21 mouse cellular contexts compared by ENCODE assay signal in genomic region chr12:80826423-80826822, GRCm38 (mm10). TPM values are rescaled to one million over a fixed set of nuclear protein-coding genes. Genes with fewer than 3 reads are reported as not detected.
A peak's percentile ranks its signal among the peaks of the same experiment; 100 is the strongest.
DNase-seq lines count a peak whose midpoint lies in the region; ATAC-seq and TF ChIP-seq lines count a peak whose summit lies in the region.
"Had no signal": no experiment of that assay in that cellular context is flagged by ENCODE, and none has a peak within 500 bp of the region (broad histone marks: within the 10 kb centered on the region; RNA-seq: fewer than 3 reads in every experiment).

No protein-coding gene starts in this region.

- ATAC-seq in heart, embryonic 16.5 days (replicated peaks; ENCODE audit: extremely low read depth, insufficient read depth, low FRiP score), result no peak
- ATAC-seq in lung, embryonic 16.5 days (ENCODE audit: low read depth), result peak; percentile 78
- peak; percentile 44; the same call in 1 of the 2 replicates for ATAC-seq in stomach, embryonic 16.5 days (ENCODE audit: insufficient read depth, low FRiP score)

- 49% methylated on average over 1 of the region's 1 CpGs for WGBS in heart, embryonic 16.5 days
- WGBS in lung, embryonic 16.5 days, result 39% methylated on average over 1 of the region's 1 CpGs
- 35% methylated on average over 1 of the region's 1 CpGs for WGBS in stomach, embryonic 16.5 days

- no peak overlapping the region for H3K4me3 ChIP-seq in heart, embryonic 16.5 days (ENCODE audit: low read length)
- no peak overlapping the region for H3K4me3 ChIP-seq in layer of hippocampus, adult 2 months
- H3K4me3 ChIP-seq in lung, embryonic 16.5 days (ENCODE audit: low read length), result no peak overlapping the region
- H3K4me3 ChIP-seq in stomach, embryonic 16.5 days (replicated peaks; ENCODE audit: low read length), result no peak overlapping the region
- H3K4me3 ChIP-seq: embryonic facial prominence, embryonic 15.5 days; forebrain, embryonic 10.5 days; hindbrain, embryonic 12.5 days; limb, embryonic 12.5 days; midbrain, embryonic 12.5 days; neural tube, embryonic 15.5 days had no signal

- no peaks in the 10 kb centered on the region for H3K27me3 ChIP-seq in heart, embryonic 16.5 days (ENCODE audit: control insufficient read depth, insufficient read depth, low read length)
- no peaks in the 10 kb centered on the region for H3K27me3 ChIP-seq in lung, embryonic 16.5 days (ENCODE audit: control insufficient read depth, insufficient read depth, low read depth, low read length)
- no peaks in the 10 kb centered on the region for H3K27me3 ChIP-seq in stomach, embryonic 16.5 days (ENCODE audit: control insufficient read depth, insufficient read depth, low read length)
- H3K27me3 ChIP-seq: embryonic facial prominence, embryonic 15.5 days; hindbrain, embryonic 12.5 days; limb, embryonic 12.5 days; midbrain, embryonic 12.5 days; neural tube, embryonic 15.5 days had no signal

- no peak for DNase-seq in heart, postnatal 4 days
- no peak for DNase-seq in layer of hippocampus, adult 2 months (ENCODE audit: low spot score in 2 of 2)
- no peak for DNase-seq in layer of hippocampus, postnatal 25 days (ENCODE audit: extremely low spot score in 1 of 2, low spot score in 1 of 2)
- DNase-seq in lung, postnatal 14 days, result no peak
- DNase-seq: adrenal gland, postnatal 25 days; B cell, adult 2 months; cerebellum, adult 11-12 months; cerebellum, postnatal 14 days; heart, postnatal 10 days; kidney, postnatal 25 days; right cerebral cortex, postnatal 14 days; spleen, adult 18-20 months had no signal

- peak overlapping the region; percentile 16; the same call in 1 of the 2 replicates for H3K27ac ChIP-seq in heart, embryonic 16.5 days (ENCODE audit: low read length)
- peak overlapping the region; percentile 46 for H3K27ac ChIP-seq in layer of hippocampus, adult 2 months
- peak overlapping the region; percentile 54 for H3K27ac ChIP-seq in lung, embryonic 16.5 days (ENCODE audit: low read length)
- H3K27ac ChIP-seq in stomach, embryonic 16.5 days (ENCODE audit: low read length), result no peak overlapping the region
- H3K27ac ChIP-seq: embryonic facial prominence, embryonic 15.5 days; forebrain, embryonic 10.5 days; hindbrain, embryonic 12.5 days; limb, embryonic 12.5 days; midbrain, embryonic 12.5 days had no signal

- peaks cover 40% of the 10 kb centered on the region for H3K4me1 ChIP-seq in heart, embryonic 16.5 days (ENCODE audit: control insufficient read depth, insufficient read depth, low read length)
- peaks cover 45% of the 10 kb centered on the region for H3K4me1 ChIP-seq in lung, embryonic 16.5 days (replicated peaks; ENCODE audit: control insufficient read depth, insufficient read depth, low read length)
- peaks cover 34% of the 10 kb centered on the region for H3K4me1 ChIP-seq in stomach, embryonic 16.5 days (ENCODE audit: control insufficient read depth, insufficient read depth, low read length)
- H3K4me1 ChIP-seq: forebrain, embryonic 10.5 days had no signal

- no peak for TF ChIP-seq CTCF in layer of hippocampus, adult 2 months (conservative IDR thresholded peaks at IDR 0.05)

- no peak overlapping the region for H3K9ac ChIP-seq in heart, embryonic 16.5 days (ENCODE audit: low read length)
- H3K9ac ChIP-seq in lung, embryonic 16.5 days (ENCODE audit: low read length), result no peak overlapping the region
- H3K9ac ChIP-seq in stomach, embryonic 16.5 days (ENCODE audit: low read length), result no peak overlapping the region
- H3K9ac ChIP-seq: embryonic facial prominence, embryonic 15.5 days; hindbrain, embryonic 12.5 days; limb, embryonic 12.5 days; midbrain, embryonic 12.5 days; neural tube, embryonic 15.5 days had no signal

- no peaks in the 10 kb centered on the region for H3K9me3 ChIP-seq in heart, embryonic 16.5 days (replicated peaks; ENCODE audit: control insufficient read depth, low read length)
- no peaks in the 10 kb centered on the region for H3K9me3 ChIP-seq in lung, embryonic 16.5 days (ENCODE audit: control insufficient read depth, low read length)
- H3K9me3 ChIP-seq in stomach, embryonic 16.5 days (replicated peaks; ENCODE audit: control insufficient read depth, low read length), result no peaks in the 10 kb centered on the region
- H3K9me3 ChIP-seq: embryonic facial prominence, embryonic 15.5 days; forebrain, embryonic 10.5 days; hindbrain, embryonic 12.5 days; limb, embryonic 12.5 days; midbrain, embryonic 12.5 days; neural tube, embryonic 15.5 days had no signal

- H3K36me3 ChIP-seq in heart, embryonic 16.5 days (ENCODE audit: control insufficient read depth, insufficient read depth), result no peaks in the 10 kb centered on the region
- 0 out of 2 replicates have a peak, but pooled peaks cover 2% of the 10 kb centered on the region for H3K36me3 ChIP-seq in lung, embryonic 16.5 days (ENCODE audit: control insufficient read depth, insufficient read depth, low read length)
- H3K36me3 ChIP-seq in stomach, embryonic 16.5 days (ENCODE audit: control insufficient read depth, insufficient read depth, low read length), result no peaks in the 10 kb centered on the region
- H3K36me3 ChIP-seq: embryonic facial prominence, embryonic 15.5 days; hindbrain, embryonic 12.5 days; limb, embryonic 12.5 days; neural tube, embryonic 15.5 days had no signal

- H3K4me2 ChIP-seq in heart, embryonic 16.5 days (ENCODE audit: low read depth, low read length), result no peak overlapping the region
- no peak overlapping the region for H3K4me2 ChIP-seq in lung, embryonic 16.5 days (ENCODE audit: low read depth, low read length)
- no peak overlapping the region for H3K4me2 ChIP-seq in stomach, embryonic 16.5 days (ENCODE audit: low read depth, low read length)
- H3K4me2 ChIP-seq: embryonic facial prominence, embryonic 15.5 days; hindbrain, embryonic 12.5 days; limb, embryonic 12.5 days; midbrain, embryonic 12.5 days; neural tube, embryonic 15.5 days had no signal

RNA-seq across cellular contexts. Expression of gene Susd6, which starts 36.1 kb away (rescaled TPM):
- 18.1 and 19.4 TPM in 2 replicates for polyA plus RNA-seq in heart, embryonic 16.5 days (2015; fragmentation: Nextera tagmentation; extraction: Ambion mirVana)
- 10 to 100 TPM; 46.3 to 49.6 TPM for total RNA-seq in heart, postnatal 4 days (2021)
- 10 to 100 TPM; 71.6 to 72.1 TPM for total RNA-seq in layer of hippocampus, adult 2 months (2021)
- 10 to 100 TPM; 59.9 to 64.5 TPM for total RNA-seq in layer of hippocampus, postnatal 25 days (2021)
- polyA plus RNA-seq in lung, embryonic 16.5 days (2015; fragmentation: Nextera tagmentation; extraction: Ambion mirVana), result 21.9 and 22.8 TPM in 2 replicates
- 17.6 and 18.5 TPM in 2 replicates for polyA plus RNA-seq in stomach, embryonic 16.5 days (2015; fragmentation: Nextera tagmentation; extraction: Ambion mirVana)
